Mouse (Mus musculus): Measurements from ENCODE around the gene Adam17.

The Adam17 gene

GRCm38 (mm10) chr12:21353681-21354080, 19.8 kb downstream of the Adam17 start:
- DNase-seq (ENCODE audit: low read depth) = no peak

GRCm38 (mm10) chr12:21350113-21350876, 23.1 kb downstream of the Adam17 start:
- no peak for DNase-seq (ENCODE audit: low read depth)

DNA sequence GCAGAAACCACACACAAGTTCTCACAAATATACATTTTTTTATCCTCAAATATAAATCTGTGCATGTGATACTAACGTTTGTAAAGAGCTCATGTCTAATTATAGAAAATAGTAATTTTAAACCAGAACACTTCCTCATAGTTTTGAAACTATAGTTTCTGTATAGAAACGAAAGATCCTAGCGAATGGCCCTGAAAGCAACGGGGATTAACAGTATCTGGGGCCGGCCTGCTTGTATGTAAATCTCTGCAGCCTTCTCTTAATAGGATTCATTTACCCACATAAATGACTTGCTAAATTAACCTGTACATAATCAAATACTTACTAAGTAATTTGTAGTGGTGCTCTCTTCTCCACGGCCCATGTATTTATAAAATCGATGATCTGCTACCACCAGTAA, 26.5 kb downstream of the Adam17 start:
- DNase-seq (ENCODE audit: low read depth) = no peak

DNA sequence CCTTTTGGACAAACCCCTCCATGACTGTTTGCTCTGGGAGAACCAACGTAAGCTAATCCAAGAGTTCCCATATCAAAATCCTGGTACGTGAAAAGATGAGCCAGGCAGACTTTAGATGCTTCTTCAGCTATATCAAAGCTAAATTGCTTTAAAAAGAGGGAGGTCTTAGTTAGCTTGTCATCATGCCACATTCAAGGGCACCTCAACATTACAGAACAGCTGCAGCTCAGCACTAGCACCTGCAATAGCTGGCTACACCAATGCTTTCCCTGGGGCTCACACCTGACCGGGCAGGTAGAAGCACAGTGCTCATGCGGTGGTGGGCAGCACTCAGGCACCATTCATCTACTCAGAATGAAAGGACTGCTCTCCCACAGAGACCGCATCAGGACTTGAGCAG, 32.8 kb downstream of the Adam17 start:
- DNase-seq (ENCODE audit: low read depth) = no peak

- DNase-seq (ENCODE audit: low read depth) = no peak
Observed at GRCm38 (mm10) chr12:21337171-21337570, 36.3 kb downstream of the Adam17 start.

DNA sequence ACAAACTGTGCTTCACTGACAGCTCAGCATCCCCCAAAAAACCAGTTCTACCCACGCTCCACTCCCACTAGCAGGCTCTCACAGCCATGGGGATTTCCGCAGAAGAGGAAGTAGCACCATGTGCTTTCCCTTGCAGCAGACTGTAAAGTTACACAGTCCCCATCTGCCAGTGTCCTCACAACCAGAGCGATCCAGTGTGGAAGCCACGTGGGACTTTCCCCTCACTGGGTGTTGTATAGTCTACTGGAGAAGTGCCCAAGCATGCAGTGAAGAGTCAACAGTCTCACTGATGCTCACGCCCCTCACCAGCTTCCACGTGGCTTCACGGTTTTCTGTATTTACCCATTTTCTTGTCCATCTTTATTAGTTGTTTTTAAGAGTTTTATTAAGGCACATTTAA, 37.6 kb downstream of the Adam17 start:
- no peak for DNase-seq (ENCODE audit: low read depth)

- DNase-seq (ENCODE audit: low read depth) = no peak
Observed at GRCm38 (mm10) chr12:21333766-21334165, 39.7 kb downstream of the Adam17 start.

- no peak for DNase-seq (ENCODE audit: low read depth)
Observed at GRCm38 (mm10) chr12:21333021-21333420, 40.4 kb downstream of the Adam17 start.

DNA sequence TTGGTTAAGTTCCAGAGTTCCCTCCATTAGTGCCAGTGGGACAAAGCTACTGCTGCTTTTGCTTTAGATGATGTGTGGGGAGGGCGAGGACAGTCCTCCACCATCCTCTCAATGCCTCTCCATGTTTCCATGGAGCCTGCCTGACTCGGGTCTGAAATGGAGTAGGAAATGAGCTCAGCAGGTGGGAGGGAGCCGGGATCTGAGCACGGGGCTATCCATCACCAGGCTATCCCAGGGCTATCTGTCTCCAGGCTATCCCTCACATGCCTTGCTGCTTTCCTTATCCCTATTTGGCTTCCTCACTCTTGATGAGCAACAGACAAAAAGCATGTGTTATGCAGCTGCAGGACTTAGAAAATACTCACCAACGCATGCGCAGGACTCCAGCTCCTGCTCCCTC, 41.7 kb downstream of the Adam17 start:
- DNase-seq (ENCODE audit: low read depth) = no peak

DNA sequence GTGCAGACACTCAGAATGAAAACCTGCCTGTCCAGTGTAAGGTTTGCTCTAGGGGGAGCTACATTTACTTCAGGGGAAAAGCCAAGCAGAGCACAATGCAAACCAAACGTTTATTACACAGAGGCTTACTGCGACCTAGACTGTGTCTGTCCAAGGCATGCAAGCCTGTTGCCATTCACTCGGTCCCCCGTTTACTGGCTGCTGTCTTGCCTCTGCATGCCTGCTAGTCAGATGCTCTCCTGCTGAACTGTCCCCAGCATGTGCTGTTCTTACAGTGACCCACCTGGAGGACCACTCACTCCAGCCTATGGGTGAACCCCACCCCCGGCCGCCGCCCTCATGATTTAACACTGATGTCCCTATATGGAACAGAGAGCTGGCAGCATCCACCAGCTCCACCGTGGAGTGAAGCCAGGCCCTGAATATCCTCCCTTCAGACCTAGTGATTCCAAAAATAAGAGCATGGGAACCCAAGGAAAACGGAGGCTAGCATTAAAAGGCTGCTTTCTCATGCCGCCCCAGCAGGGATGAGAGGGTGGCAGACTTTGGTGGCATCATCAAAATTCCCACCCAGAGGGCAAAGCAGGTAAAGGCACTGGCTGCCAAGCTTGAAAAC, 42.4 kb downstream of the Adam17 start:
- no peak for DNase-seq (ENCODE audit: low read depth)

DNA sequence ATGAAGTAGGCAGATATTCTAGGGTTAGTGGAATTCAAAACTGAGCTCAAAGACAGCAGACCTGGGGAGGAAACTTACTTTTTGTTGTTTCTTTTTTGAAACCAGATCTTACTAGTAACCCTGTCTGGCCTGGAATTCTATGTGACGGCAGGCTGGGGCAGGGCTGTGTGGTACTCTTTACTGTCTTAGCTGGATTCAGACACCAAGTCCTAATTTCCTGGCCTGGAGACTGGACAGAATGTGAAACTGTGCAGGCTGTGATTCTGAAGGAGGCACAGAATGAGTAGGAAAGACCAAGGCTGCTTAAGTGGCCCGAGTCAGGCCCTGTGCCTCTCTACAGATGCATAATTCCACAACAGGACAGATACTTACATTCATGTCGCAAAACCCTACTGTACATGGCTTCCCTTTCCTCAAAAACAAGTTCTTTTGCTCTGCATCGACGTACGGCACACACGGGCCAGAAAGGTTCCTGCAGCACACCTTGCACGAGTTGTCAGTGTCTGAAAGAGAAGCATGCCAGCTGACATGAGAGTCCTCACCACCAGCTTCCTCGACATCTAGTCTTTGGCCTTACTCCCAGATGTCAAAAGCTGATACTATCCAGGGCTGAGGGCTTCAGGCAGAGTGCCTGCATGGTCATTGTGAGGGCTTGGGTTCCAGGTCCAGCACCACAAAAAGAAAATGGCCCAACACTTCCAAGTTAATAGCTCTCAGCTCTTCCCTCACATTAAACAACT, 43.6 kb downstream of the Adam17 start:
- no peak for DNase-seq (ENCODE audit: low read depth)

DNA sequence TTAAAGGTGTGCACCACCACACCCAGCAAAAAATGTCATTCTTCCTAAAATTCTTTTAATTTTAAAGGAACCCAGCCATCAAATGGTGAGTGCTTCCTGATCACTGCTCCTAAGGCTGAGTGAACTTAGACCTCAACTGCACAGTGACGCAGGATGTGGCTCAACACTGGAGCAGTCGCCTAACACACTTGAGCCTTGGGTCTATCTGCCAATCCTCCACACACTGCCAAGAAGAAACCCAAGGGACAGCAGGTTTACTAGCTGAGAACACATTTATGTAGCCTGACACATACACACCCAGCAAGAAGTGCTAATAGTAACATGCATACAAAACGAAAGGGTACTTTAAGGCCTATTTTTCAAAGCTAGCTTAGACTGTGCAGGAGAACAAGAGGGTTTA, 47.1 kb downstream of the Adam17 start:
- no peak for DNase-seq (ENCODE audit: low read depth)

DNA sequence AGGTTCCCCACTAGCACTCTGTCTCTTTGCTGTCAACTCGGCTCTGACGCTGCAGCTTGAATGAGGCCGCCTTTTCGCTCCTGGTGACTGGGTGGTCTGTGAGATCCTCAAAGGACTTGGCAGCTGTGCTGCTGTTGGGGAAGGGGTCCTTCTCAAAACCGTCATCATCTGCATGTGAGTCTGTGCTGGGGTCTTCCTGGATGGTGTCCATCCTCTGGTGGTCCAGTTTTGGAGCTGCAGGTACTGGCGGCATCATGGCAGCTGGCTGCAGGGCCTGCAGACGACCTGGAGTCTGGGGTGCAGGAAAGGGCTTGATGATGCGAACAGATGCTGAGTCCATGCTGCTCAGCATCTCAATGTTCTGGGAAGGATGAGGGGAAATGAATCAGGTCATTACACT, 48.2 kb downstream of the Adam17 start:
- DNase-seq (ENCODE audit: low read depth) = no peak

DNA sequence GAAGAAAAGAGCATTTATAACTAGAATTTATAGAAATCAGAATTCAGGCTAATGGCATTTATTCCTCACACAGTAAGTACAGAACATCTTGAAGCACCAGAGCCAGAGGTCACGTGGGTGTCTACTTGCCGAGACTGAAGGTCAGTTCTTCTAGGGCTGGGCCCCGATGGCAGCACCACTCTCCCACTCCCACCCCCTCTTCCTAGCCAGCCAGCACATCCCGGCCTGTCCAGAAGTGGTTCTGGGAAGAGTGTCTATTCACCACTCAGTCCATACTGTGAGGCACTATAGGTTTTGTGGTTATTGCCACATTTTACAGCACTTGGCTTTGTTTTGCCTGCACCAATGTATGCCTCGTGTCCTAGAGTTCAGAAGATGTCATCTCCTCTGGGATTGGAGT, 49.3 kb downstream of the Adam17 start:
- DNase-seq (ENCODE audit: low read depth) = no peak

GRCm38 (mm10) chr12:21322856-21323255, 50.6 kb downstream of the Adam17 start:
- no peak for DNase-seq (ENCODE audit: low read depth)

- DNase-seq (ENCODE audit: low read depth) = no peak
Observed at GRCm38 (mm10) chr12:21322296-21322695, 51.1 kb downstream of the Adam17 start.

- DNase-seq (ENCODE audit: low read depth) = no peak
Observed at GRCm38 (mm10) chr12:21321170-21321569, 52.3 kb downstream of the Adam17 start.

DNA sequence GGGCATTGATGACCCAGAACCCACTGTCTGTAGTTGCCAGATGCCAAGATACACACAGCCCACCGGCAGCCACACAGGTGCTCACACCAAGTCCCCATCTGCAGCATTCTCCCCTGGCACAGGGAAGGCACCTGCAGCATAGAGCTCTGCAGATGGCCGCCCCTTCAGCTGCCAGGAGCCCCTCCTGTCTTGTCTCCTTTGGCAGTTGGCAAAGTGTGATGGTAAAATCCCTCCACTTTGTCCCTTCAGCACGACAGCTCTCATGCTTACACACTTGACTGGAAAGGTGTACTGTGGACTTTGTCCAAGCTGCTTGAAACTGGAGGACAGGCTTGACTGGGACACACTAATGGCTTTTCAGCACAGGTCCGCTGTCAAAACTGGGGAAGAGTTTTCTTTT, 53.1 kb downstream of the Adam17 start:
- no peak for DNase-seq (ENCODE audit: low read depth)

- peak; percentile 23 for DNase-seq (ENCODE audit: low read depth)
Observed at GRCm38 (mm10) chr12:21318143-21318895, 55.1 kb downstream of the Adam17 start.

DNA sequence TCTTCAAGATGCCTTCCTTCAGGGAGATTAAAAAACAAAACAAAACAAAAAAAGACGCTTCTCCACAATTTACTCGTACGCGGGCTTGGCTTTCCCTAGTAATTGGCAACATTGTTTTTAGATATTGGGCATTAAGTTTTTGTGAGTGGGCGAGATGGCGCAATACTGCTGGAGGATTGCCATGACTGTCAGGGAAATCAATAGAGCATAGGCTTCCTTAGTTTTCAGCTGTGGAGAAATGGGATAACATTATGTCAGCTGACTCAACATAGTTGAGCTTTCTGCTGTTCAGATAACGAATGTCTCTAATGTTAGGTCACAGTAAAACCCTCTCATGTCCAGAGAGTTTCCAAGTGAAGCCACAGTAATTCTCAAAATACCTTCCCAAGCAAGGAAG, 56.6 kb downstream of the Adam17 start:
- DNase-seq (ENCODE audit: low read depth) = peak; percentile 46

- peak; percentile 55 for DNase-seq (ENCODE audit: low read depth)
Observed at GRCm38 (mm10) chr12:21315923-21316868, 57.2 kb downstream of the Adam17 start, which contains the start of gene Iah1. Gene Iah1 (plus strand): TSS chr12:21316389.

Data from fibroblast of lung, adult 2 months (primary cell).